In the genomic region with DNA sequence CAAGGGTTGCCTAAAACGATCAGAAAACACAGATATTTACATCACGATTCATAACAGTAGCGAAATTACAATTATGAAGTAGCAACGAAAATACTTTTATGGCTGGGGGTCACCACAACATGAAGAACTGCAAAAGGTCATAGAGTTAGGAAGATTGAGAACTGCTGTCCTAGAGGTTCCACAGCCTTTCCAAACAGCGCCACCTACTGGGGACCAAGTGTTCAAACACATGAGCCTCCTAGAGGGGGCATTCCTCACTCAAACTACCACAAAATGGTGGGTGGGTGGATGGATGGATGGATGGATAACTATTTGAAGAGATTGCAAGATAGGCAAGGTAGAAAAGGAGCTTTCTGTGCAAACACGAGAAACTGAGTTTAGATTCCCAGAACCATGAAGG, we compare ENCODE assay signal across 12 mouse cellular contexts.
DNase-seq lines count a peak whose midpoint lies in the region; ATAC-seq and TF ChIP-seq lines count a peak whose summit lies in the region.
"Had no signal": no experiment of that assay in that cellular context is flagged by ENCODE, and none has a peak within 500 bp of the region (broad histone marks: within the 10 kb centered on the region; RNA-seq: fewer than 3 reads in every experiment).

No protein-coding gene starts in this region.

- H3K9ac ChIP-seq in kidney, postnatal 0 days (ENCODE audit: low read depth, low read length) = no peak overlapping the region
- H3K9ac ChIP-seq: embryonic facial prominence, embryonic 15.5 days; liver, embryonic 13.5 days; neural tube, embryonic 12.5 days had no signal

- no peak for ATAC-seq in kidney, postnatal 0 days (replicated peaks; ENCODE audit: low FRiP score, low read depth)
- no peak for ATAC-seq in monocyte, adult 5-6 weeks (replicated peaks; ENCODE audit: insufficient number of reproducible peaks, low FRiP score, low TSS enrichment, poor library complexity, severe bottlenecking)

- TF ChIP-seq CTCF in kidney, postnatal 0 days (IDR thresholded peaks at IDR 0.05; ENCODE audit: low read depth) = peak; percentile 44; the same call in 1 of the 2 replicates

- H3K4me3 ChIP-seq in kidney, postnatal 0 days (replicated peaks; ENCODE audit: low read depth, low read length) = no peak overlapping the region
- H3K4me3 ChIP-seq in limb, embryonic 10.5 days = no peak overlapping the region
- H3K4me3 ChIP-seq: embryonic facial prominence, embryonic 15.5 days; liver, embryonic 13.5 days; neural tube, embryonic 12.5 days had no signal

- no peaks in the 10 kb centered on the region for H3K27me3 ChIP-seq in kidney, postnatal 0 days (ENCODE audit: insufficient read depth, low read length)
- H3K27me3 ChIP-seq in limb, embryonic 10.5 days (ENCODE audit: low read depth, poor library complexity, severe bottlenecking) = no peaks in the 10 kb centered on the region
- H3K27me3 ChIP-seq: embryonic facial prominence, embryonic 15.5 days; liver, embryonic 13.5 days; neural tube, embryonic 12.5 days had no signal

- no peaks in the 10 kb centered on the region for H3K36me3 ChIP-seq in kidney, postnatal 0 days (ENCODE audit: insufficient read depth, low read length)
- peaks cover 9% of the 10 kb centered on the region for H3K36me3 ChIP-seq in limb, embryonic 10.5 days
- H3K36me3 ChIP-seq: embryonic facial prominence, embryonic 15.5 days; liver, embryonic 13.5 days; neural tube, embryonic 12.5 days had no signal

- no peak overlapping the region for H3K27ac ChIP-seq in kidney, postnatal 0 days
- H3K27ac ChIP-seq in limb, embryonic 10.5 days = no peak overlapping the region
- H3K27ac ChIP-seq: embryonic facial prominence, embryonic 15.5 days; liver, embryonic 13.5 days; neural tube, embryonic 12.5 days had no signal

- no peaks in the 10 kb centered on the region for H3K4me1 ChIP-seq in kidney, postnatal 0 days (replicated peaks; ENCODE audit: insufficient read depth, low read length)
- no peaks in the 10 kb centered on the region for H3K4me1 ChIP-seq in limb, embryonic 10.5 days
- H3K4me1 ChIP-seq: liver, embryonic 13.5 days; neural tube, embryonic 12.5 days had no signal

- 83% methylated on average over 6 of the region's 6 CpGs for WGBS in kidney, postnatal 0 days
- WGBS in limb, embryonic 10.5 days = 86% methylated on average over 6 of the region's 6 CpGs

- no peaks in the 10 kb centered on the region for H3K9me3 ChIP-seq in kidney, postnatal 0 days (replicated peaks; ENCODE audit: low read length)
- no peaks in the 10 kb centered on the region for H3K9me3 ChIP-seq in limb, embryonic 10.5 days (replicated peaks)
- H3K9me3 ChIP-seq: embryonic facial prominence, embryonic 15.5 days; neural tube, embryonic 12.5 days had no signal

- no peak overlapping the region for H3K4me2 ChIP-seq in kidney, postnatal 0 days (ENCODE audit: low read length)
- H3K4me2 ChIP-seq: embryonic facial prominence, embryonic 15.5 days; liver, embryonic 13.5 days; neural tube, embryonic 12.5 days had no signal

- DNase-seq in adrenal gland, postnatal 10 days = peak; percentile 7
- DNase-seq in adrenal gland, adult 8-10 months = no peak
- no peak for DNase-seq in kidney, postnatal 0 days (ENCODE audit: low spot score)
- DNase-seq in kidney, adult 9 months = no peak
- peak; percentile 45 for DNase-seq in ES-CJ7 (ENCODE audit: low read depth, low spot score)
- peak; percentile 57 for DNase-seq in limb, embryonic 10.5 days (ENCODE audit: low spot score)
- no peak for DNase-seq in layer of hippocampus, postnatal 10 days (ENCODE audit: low spot score in 2 of 2)
- DNase-seq: kidney, postnatal 25 days; liver, embryonic 13.5 days had no signal

Comparison
In these comparisons a context has a peak if more than half of its experiments do, and no peak if none do; other contexts are left out.
1. DNase-seq: peak in adrenal gland, postnatal 10 days (single experiment), ES-CJ7 (single experiment) and limb, embryonic 10.5 days (single experiment); none in adrenal gland, adult 8-10 months (single experiment), kidney, postnatal 0 days (single experiment), kidney, adult 9 months (single experiment) and layer of hippocampus, postnatal 10 days (0 of 2).